Mouse (Mus musculus) MN1 (cell line): ENCODE measurements at regions not wholly inside any gene's neighbourhood (a gene's known extent, or its start where the extent isn't known, plus 50 kb on each side); places are given as distances from the start of the nearest gene placed in this dataset.

Source experiments
- DNase-seq: peaks from one replicate; pipeline ENCODE4 v3.0.0-alpha.2; 2016; ENCODE audit warnings: low spot score

GRCm38 (mm10) chr5:74885958-74886357, 158.6 kb downstream of the Chic2 start:
- DNase-seq: no peak

GRCm38 (mm10) chr5:74882563-74882962, 162.0 kb downstream of the Chic2 start:
- no peak for DNase-seq

- DNase-seq: no peak
Measured at GRCm38 (mm10) chr5:74880669-74881226, 163.8 kb downstream of the Chic2 start.

- no peak for DNase-seq
Measured at GRCm38 (mm10) chr5:74880048-74880437, 164.5 kb downstream of the Chic2 start.

- no peak for DNase-seq
Measured at GRCm38 (mm10) chr5:74879098-74880047, 165.2 kb downstream of the Chic2 start.

- DNase-seq: no peak
Measured at GRCm38 (mm10) chr5:74877595-74877994, 167.0 kb downstream of the Chic2 start.

- no peak for DNase-seq
Measured at GRCm38 (mm10) chr5:74877185-74877584, 167.4 kb downstream of the Chic2 start.

GRCm38 (mm10) chr5:74874691-74875090, 169.9 kb downstream of the Chic2 start:
- no peak for DNase-seq

GRCm38 (mm10) chr5:74870615-74871014, 167.9 kb upstream of the Lnx1 start:
- DNase-seq: no peak

- DNase-seq: no peak
Measured at GRCm38 (mm10) chr5:74867113-74867785, 164.5 kb upstream of the Lnx1 start.

GRCm38 (mm10) chr5:74866697-74867096, 164.0 kb upstream of the Lnx1 start:
- no peak for DNase-seq

- no peak for DNase-seq
Measured at GRCm38 (mm10) chr5:74865446-74865845, 162.7 kb upstream of the Lnx1 start.

- no peak for DNase-seq
Measured at GRCm38 (mm10) chr5:74864540-74865157, 161.9 kb upstream of the Lnx1 start.

- DNase-seq: no peak
Measured at GRCm38 (mm10) chr5:74861297-74861696, 158.6 kb upstream of the Lnx1 start.

- DNase-seq: no peak
Measured at GRCm38 (mm10) chr5:74857861-74858260, 155.1 kb upstream of the Lnx1 start.

GRCm38 (mm10) chr5:74857161-74857560, 154.4 kb upstream of the Lnx1 start:
- no peak for DNase-seq

GRCm38 (mm10) chr5:74847824-74848223, 145.1 kb upstream of the Lnx1 start:
- no peak for DNase-seq

- no peak for DNase-seq
Measured at GRCm38 (mm10) chr5:74846674-74847073, 144.0 kb upstream of the Lnx1 start.

GRCm38 (mm10) chr5:74834401-74834800, 131.7 kb upstream of the Lnx1 start:
- DNase-seq: no peak

- DNase-seq: no peak
Measured at GRCm38 (mm10) chr5:74833887-74834286, 131.2 kb upstream of the Lnx1 start.

GRCm38 (mm10) chr5:74832011-74832410, 129.3 kb upstream of the Lnx1 start:
- no peak for DNase-seq

- peak; percentile 7 for DNase-seq
Measured at GRCm38 (mm10) chr5:74830646-74831045, 127.9 kb upstream of the Lnx1 start.
